Mouse (Mus musculus): ENCODE data around the gene Creb3l4.

Gene Creb3l4

DNA sequence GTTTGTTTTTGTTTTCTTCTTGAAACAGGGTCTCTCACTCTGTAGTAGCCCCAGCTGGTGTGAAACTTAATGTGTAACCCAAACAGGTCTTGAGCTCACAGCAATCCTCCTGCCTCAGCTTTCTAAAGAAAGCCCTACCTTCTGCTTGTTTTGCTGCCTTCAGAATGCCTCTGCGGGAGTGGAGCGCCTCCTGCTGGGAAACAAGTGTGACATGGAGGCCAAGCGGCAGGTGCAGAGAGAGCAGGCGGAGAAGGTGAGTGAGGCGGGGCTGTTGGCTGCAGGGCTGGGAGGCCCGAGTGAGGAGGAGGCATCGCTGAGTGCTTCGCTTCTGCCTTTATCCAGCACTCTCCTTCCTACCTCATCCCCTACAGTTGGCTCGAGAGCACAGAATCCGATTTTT is 19.0 kb downstream of the Creb3l4 start:
- no peak for DNase-seq

GRCm38 (mm10) chr3:90222941-90223340 is 20.4 kb downstream of the Creb3l4 start:
- no peak for DNase-seq

DNA sequence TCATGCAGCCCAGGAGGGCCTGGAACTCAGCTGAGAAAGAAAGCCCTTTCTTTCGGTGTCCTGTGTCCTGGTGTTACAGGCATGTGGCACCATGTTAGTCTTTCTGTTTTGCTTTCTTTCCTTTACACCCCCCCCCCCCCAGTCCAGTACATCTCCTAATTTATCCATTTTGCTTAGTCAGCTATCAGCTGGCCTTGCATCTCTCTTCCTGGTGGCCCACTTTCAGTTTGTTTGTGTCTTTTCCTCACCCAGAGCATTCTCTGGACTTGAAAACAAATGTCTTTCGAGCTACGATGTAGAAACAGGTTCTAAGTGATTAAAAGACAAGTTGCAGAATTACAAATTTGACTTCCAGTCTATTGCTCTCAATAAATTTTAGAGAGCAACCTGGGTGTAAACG is 20.9 kb downstream of the Creb3l4 start:
- no peak for DNase-seq

DNA sequence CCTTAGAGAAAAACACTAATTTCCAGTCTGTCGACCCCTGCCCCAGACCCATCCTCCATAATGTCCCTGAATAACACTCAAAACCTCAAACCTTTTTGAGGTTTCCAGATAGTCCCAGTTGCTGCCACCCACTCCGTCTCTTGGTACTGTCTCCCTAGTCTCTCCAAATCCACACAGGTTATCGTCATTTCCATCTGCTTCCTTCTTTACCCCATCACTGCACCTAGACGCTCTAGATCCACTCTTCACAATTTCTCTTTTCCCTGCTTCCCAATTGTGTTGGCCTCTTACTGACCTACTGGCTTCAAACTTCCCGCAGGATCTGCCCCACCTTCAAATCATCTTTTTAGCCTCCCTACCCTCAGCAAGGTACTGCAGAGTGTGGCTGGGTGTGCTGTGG is 22.2 kb downstream of the Creb3l4 start:
- DNase-seq, result no peak

DNA sequence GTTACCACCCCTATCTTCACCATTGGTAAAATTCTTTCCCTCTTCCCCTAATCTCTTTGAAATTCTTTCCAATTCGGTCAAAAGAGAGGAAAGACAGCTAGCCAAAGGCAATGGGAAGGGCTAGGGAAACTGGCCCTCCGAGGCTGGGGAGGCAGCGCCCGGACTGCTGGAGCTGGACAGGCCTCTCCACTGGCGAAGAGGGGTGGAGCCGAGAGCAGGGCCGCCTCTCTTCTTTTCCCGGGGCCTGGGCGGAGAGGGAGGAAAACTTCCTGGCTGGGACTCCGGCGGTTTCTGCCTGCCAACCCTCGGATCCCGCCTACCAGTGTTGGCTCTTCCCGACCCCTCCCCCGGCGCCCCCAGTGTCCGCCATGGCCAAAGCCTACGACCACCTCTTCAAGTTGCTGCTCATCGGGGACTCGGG is 22.8 kb downstream of the Creb3l4 start:
- peak; percentile 40 for DNase-seq

- DNase-seq, result peak; percentile 22
Observed at GRCm38 (mm10) chr3:90220088-90220487, 23.2 kb downstream of the Creb3l4 start.

DNA sequence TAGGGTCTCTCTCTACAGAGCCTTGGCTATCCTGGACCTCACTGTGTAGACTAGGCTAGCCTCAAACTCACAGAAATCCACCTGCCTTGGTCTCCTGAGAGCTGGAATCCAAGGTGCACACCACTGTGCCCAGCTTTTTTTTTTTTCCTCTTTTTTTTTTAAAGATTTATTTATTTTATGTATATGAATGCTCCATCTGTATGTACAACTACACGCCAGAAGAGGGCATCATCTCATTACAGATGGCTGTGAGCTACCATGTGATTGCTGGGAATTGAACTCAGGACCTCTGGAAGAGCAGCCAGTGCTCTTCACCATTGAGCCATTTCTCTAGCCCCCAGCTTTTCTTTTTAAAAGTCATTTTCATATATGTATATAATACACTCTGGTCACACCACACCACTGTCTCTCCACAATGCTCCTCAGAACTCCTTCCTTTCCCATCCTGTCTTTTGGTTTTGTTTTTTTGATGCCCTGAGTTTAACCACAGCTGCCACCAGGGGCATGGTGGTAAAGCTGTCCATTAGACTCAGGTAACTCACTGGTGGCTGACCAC is 27.4 kb downstream of the Creb3l4 start:
- no peak for DNase-seq

- DNase-seq, result no peak
Observed at GRCm38 (mm10) chr3:90213956-90214684, 29.2 kb downstream of the Creb3l4 start.

DNA sequence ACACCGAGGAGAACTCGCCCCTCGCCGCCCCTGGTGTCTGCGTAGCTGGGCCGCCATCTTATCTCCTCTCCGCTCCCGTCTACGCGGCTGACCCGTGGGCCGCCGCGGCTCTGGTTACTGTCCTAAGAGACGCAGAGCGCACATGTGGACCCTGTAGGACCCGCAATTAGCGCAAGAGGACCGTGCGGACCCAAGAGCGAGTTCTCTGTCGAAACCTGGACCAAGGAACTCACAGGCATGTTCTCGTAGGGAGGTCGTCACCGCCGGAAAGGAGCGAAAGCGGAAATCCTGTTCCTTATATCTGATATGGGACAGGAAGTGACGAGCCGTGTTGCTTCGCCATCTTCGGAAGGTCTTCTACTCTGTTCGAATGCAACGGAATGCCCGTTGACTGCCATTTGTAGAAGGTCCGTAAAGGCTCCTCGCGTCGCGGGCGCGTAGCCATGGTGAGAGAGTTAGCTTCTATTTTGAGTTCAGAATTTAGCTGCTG is 29.9 kb downstream of the Creb3l4 start, which contains the start of the genes Rps27 and Rab13:
Gene Rps27, minus strand, starts transcription at position 275 of the 490 bp plus-strand sequence.
Gene Rab13, plus strand, starts transcription at position 319 of the 490 bp plus-strand sequence.
- DNase-seq, result peak; percentile 90

DNA sequence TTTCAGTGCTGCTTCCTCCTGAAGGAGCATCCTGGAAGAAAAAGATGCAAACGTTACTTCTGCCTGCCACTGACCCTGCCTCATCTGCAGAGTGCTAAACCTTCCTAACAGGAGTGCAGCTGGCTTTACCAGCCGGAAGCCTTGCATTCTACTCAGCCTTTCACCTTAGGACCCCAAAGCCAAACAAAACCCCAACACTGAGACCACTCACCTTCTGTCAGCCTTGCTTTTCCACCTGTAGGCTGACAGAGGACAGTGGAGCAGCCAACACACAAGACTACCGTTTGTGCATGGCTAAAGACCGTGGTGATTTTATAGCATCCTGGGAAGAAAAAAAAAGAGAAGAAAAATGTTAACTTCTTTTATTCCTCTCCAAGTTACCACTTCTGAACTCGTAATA is 30.6 kb downstream of the Creb3l4 start:
- DNase-seq, result no peak

DNA sequence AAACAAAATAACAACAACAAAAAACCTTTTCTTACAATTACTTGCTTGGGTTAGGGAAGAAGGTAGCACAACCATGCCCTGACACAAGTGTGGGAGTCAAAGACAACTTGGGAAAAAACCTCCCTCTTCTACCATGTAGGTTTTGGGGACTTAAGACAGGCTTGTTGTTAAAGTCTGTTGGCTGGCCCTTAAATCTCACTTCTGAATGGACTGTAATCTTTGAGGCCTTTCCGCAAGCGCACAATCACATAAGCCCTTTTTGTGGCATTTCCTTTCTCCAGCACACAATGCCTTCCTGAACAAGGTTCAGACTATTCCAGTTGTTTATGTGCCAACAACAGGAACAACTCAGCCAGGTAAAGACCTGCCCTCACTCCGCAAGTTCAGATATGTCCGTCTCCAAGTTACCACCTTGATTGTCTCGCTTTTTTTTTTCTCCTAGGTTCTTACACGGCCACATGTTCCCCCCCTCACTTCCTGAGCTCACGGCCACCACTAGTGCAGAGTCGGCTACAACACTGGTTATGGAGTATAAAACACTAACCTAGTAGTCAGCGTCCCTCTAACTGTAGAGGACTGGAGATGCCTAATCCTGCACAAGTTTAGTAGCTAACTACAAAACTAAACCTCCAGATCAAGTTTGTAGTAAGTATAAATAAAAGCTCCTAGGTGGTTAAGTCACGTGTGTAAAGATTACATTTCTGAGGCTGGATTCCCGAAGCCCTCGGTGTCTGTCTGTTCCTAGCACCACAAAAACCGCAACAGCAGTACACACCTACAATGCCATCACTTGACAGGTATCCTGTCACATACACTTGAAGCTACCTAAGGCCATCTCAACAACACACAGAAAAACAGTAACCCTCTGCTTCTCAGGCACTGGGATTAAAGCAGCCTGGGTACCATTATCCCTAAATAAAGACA is 31.6 kb downstream of the Creb3l4 start:
- no peak for DNase-seq

DNA sequence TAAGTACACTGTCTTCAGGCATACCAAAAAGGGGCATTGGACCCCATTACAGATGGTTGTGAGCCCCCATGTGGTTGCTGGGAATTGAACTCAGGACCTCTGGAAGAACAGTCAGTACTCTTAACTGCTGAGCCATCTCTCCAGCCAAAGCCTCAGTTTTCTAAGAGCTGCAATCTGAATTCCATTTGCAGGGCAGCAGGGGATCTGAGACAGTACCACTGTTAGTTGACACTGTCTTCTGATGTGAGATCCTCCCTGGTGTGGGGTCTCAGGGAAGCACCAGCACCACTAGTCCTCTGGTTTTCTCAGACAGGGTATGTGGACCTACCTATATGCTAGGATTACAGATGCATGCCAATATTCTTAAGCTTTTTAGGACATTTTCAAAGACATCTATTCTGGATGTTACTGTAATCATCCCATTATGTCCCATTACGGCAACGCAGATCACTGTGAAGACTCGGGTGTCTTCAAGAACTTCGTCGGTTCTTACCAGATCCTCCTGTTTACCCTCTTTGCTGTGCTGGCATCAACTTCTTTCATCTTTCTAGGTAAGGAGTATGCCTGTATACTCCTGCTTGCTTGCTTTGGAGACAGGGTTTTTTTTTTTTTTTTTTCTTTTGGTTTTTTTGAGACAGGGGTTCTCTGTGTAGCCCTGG is 33.3 kb downstream of the Creb3l4 start:
- DNase-seq, result no peak

DNA sequence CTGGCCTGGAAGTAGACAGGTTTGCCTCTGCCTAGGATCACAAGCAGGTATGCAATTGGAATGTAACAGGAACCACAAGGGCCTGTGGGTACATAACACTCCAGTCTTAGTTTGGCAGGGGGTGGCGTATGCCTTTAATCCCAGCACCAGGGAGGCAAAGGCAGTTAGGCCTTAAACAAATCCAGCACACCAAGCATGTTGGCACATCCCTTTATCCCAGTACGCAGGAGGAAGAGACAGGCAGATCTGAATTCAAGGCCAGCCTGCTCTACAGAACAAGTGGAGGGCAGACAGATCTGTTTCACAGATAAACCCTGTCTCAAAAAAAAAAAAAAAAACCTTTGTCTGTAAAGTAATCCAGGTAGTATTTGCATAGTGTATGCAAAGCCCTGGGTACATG is 34.6 kb downstream of the Creb3l4 start:
- no peak for DNase-seq

GRCm38 (mm10) chr3:90204582-90204981 is 38.7 kb downstream of the Creb3l4 start:
- DNase-seq, result no peak

DNA sequence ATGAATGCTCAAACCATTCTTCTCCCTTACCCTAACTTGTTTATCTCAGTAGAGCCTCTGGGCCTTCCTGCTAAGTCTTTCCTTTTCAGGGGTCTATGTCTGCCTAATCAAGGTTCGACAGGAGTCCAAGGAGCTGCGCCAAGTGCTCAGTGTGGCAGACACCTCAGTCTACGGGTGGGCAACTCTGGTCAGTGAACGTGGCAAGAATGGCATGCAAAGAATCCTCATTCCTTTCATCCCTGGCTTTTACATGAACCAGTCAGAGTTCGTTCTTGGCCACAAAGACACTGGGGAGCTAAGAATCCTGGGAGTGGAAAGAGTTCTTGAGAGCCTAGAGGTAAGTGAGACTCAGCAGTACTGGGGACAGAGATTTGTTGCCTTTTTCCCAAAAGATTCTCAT is 39.7 kb downstream of the Creb3l4 start:
- no peak for DNase-seq

GRCm38 (mm10) chr3:90202884-90203283 is 40.4 kb downstream of the Creb3l4 start:
- DNase-seq, result no peak

DNA sequence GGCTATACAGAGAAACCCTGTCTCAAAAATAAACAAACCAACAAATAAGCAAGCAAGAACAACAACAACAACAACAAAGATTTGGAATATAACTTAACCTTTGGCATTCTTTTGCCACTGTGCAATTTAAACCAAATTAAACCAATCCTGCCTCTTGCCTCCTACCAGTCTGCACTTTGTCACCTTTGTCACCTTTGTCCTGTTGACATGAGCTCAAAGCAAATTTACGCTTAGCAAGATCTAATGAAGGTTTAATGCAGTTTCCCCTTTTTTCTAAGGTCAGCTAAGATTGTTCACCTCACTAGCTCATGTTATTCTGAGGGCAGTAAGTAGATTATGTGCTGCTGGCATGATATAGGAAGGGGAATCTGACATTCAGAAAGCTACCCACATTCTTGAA is 45.8 kb downstream of the Creb3l4 start:
- no peak for DNase-seq

DNA sequence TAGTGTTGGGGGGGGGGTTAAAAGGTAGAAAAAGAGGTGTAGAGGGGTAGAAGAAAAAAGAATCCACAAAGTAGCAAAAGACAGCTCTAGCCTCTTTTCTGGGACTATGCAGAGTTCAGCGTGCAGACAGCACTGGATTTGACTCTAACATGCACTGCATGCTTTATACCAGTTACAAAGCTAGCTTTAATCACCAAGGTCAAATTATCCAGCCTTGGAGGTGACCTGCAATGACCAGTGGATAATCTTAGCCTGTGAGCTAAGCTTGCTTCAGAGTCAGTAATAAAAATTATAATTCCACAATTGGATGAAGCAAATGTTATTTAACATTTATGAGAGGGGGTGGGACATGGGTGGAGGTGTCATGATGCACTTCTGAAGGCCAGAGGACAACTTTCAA is 47.7 kb downstream of the Creb3l4 start:
- DNase-seq, result no peak

GRCm38 (mm10) chr3:90194759-90195158 is 48.6 kb downstream of the Creb3l4 start:
- no peak for DNase-seq

GRCm38 (mm10) chr3:90190859-90191510 is 52.3 kb downstream of the Creb3l4 start:
- DNase-seq, result no peak
